Mouse (Mus musculus) lung, postnatal 25 days (tissue): Measurements from ENCODE around the gene Nim1k.

Source experiments
- DNase-seq: peaks from one replicate; pipeline ENCODE4 v3.0.0; 2022; ENCODE audit warnings: low spot score

The Nim1k gene

DNA sequence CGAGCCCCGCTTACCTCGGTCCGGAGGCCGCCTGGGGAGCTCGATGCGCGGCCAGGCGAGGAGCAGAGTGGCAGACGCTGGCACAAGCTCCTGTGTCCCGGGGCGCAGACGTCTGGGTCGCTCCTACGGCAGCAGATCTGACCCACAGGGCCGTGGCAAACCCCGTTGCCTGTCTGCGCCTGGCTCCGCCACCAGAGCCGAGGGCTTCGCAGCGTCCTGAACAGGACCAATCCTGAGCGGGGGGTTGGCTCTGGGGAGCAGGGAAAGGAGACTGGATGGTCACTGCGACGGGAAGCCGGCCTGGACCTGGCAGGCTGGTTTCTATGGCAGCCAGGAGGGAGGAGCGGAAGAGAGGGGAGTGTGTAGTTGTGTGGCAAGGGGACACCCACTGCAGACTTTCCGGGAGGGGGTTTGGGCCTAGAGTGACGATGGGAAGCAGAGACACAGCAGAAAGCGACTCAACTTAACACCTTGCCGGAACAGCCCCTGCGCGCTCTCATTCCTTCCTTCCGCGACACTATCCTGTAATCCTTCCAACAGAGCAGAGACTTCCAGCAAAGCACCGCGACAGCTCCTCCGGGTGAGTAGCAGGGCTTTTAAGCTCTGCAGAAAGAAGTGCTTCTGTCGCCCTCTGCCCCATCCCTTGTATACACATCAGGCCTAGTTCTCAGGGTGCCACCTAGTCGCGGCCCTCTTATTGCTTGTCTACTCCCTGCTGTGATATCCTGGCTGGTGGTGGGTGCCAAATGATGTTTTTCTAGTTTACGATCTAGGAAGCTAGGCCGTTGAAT lies at the start of gene Nim1k:
Nim1k (minus strand) TSS at position 202 of the 791 bp plus-strand sequence.
- peak; percentile 79 for DNase-seq

DNA sequence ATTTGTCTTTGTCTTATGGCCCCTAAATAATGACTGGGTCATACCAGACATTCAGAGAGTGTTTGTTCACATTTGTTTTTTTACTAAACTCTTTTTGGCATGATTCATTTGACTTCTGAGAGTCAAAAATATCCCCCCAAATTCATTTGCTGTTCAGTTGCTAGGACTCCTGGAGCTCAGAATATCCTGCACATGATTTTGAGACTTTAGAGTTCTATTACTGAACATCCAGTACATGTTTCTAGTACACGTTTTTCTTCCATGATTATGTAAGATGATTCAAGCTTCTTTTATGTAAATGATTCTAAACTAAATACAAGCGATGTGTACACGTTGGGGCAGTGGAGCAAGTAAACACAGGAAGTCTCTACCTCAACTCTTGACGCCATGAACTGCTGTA lies 42.0 kb upstream of the Nim1k start:
- no peak for DNase-seq

DNA sequence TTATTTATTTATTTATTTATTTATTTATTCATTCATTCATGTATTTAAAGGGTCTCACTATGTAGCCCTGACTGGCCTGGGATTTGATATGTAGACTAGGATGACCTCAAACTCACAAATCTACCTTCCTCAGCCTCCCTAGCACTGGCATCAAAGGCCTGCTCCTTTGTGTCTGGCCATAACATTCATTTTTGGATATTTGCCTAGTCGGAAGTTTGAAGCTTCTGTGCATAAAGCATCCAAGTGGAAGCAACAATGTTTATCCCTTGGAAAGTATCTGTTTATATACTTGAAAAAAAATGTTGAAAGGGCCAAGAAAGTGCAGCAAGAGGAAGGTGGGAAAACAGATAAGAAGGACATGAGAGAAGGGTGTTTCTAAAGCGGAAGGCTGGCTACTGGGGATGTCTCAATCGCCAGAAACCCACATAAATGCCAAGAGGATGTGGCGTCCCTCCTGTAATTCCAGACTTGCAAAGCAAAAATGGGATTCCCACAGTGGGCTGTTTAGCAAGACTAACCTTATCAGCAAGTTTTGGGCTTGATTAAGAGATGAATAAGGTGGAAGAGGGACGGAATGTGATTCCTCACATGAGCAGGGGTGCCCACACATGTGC lies 37.2 kb upstream of the Nim1k start:
- DNase-seq = no peak

DNA sequence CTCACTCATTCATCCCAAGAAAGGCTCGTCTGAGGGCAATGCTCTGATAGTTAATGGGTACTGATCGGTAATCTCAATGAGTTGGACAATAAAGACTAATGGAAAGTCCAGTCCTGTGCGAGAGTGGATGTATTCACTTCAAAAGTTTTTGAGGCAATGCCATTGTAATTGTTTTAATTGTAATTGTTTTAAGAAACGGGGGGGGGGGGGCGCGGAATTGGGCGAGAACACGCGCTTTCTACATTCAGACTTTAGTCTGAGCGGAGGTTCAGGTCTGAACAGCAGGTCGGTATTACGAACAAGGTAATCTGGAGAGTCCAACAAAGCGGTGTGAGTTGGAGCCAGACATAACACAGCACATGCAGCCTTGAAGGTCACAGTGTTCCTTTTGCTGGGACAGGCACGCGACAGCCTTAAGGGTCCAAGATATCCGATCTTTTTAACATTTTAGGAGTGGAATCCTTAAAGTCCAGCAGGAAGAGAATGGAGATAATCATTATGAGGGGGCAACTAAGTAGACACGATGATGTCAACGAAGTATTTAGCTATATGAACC lies 36.0 kb upstream of the Nim1k start:
- DNase-seq = peak; percentile 1

DNA sequence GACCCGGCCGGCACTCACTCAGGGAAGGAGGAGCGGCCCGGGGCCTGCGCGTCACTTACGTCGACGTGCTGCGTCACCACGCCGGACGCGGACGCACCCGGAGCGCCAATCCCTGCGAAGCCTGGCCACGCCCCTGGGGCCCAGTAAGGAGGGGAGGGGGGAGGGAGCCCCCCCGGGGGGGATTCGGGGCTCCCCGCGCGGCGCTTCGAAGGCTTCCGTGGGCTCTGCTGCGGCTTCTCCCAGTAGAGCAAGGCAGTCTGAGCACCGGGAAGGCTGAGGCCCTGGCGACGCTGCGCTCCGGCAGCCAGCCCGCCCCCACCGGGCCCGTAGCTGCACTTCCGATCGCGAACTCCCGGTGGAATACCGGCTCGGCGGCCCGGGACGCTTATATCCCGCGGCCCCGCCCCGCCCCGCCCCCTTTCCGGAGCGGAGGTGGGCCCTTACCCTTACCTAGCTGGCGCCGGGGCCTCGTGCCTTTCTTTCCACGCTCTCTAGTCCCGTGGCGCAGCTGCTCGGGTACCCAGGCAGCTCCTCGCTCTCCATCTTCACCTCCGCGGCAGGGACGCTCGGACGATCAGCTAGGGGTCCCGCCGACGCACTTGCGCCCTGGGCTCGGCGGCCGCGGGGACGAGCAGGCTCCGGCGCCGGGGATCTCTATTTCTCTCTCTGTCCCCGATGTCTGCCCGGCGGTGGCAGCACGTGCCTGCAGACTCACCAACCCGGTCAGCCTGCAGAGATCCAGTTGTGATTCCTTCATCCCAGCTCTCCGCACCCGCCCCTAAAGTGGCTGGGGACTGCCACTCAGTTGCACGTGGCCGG lies 35.3 kb upstream of the Nim1k start, which contains the start of gene Zfp131:
Zfp131 (minus strand) TSS at position 129 of the 819 bp plus-strand sequence.
- DNase-seq = peak; percentile 95

DNA sequence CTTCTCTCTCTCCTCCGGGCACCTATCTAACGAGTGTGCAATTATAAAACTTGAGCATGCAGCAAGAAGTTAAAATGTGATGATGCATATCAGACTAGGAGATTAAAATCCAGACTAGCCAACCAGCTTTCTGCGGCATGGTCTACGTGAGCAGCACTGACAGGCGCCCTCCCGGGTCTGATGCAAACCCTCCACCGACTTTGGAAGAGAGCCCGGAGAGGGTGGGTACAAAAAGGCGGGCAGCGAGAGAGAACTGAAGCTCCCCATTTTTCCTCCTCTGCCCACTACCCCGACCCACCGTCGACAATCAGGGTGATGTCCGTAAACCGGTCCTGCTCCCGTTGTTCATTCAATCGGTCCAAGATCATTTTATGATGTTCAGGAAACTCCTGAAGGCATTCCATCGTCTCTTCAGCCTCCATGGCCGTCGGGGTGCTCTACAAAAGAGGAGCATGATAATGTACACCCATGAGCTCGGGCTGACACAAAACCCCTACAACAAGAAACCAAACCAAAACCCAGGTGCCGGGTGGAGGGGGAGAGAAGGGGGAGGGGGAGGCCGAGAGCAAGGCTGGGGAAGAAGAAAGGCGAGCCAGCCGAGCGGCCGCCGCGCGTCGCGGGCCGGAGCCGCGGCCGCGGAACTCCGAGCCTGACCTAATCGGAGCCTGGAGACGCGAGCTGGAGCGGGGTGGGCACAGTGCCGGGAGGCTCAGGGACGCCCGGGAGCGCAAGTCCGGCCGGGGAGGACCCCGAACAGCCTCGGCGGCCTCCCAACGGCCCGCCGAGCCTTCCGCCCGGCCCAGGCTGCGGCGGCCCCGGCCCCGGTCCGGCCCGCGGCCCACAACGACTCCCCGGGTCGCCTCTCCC lies 34.4 kb upstream of the Nim1k start:
- DNase-seq = peak; percentile 39

DNA sequence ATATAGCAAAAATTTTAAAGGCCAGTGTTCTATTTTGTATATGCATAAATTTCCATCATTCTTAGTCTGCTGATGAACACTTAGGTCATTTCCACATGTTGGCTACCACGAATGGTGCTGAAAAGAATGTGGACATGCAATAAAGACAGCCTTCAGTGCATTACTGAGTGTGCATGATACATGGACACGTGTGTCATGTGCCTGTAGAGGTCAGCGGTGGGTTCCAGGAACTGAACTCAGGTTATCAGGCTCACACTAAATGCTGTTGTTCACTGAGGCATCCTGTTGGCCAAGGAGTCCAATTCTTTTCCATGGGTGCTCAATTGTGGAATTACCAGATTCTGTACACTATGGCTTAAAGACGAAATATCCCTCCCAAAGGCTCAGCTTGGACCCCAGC lies 27.9 kb upstream of the Nim1k start:
- no peak for DNase-seq

DNA sequence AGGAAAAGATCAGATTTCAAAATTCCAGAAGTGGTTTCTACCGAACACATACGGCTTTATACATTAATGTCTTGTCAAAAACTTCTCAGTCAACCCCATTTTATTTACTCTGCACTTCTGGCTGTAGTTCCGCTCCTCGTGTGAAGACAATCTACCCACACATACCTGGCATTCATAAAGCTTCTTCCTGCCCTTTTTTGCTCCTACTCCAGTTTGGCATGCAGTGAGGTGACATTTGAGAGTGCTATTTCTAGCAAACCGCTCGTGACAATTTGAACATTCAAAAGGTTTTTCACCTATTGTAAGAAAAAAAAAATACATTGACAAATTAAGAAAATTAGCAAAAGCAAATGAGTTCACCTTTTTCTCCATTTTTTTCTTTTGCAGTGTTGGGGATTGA lies 12.9 kb upstream of the Nim1k start:
- DNase-seq = no peak

DNA sequence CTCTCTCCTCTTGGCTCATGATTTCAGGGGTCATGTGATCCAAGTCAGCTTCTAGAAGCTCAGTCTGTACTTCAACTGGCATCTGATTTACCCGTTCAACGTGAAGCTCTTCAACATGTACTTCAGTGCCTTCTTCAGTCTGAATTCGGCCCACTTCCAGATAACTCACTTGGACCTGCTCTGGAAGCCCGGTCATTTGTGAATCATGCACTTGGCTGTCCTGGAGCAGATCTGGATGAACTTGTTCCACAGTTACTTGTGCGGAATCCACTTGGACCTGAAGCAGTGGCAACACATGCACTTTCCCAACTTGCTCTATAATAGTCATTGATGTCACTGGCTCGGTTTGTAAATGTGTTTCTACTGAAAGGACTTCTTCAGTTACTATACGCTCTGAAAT lies 10.8 kb upstream of the Nim1k start:
- no peak for DNase-seq

DNA sequence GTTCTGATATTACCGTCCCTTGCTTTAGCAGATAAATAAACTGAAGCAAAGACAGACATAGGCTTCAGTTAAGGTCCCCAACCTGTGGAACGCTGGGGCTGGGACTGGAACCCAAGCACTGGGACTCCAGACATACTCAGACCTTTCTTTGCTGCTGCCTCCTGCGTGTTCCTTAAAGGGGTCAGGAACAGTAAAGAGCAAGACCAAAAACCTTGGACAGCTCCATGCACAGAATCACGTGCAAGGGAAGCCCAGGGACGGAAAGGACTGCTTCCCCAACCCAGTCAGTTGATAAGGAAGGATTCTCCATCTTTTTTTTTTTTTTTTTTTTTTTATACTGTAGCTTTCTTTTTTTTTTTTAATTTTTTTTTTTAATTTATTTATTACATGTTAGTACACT lies 1.1 kb upstream of the Nim1k start:
- no peak for DNase-seq

DNA sequence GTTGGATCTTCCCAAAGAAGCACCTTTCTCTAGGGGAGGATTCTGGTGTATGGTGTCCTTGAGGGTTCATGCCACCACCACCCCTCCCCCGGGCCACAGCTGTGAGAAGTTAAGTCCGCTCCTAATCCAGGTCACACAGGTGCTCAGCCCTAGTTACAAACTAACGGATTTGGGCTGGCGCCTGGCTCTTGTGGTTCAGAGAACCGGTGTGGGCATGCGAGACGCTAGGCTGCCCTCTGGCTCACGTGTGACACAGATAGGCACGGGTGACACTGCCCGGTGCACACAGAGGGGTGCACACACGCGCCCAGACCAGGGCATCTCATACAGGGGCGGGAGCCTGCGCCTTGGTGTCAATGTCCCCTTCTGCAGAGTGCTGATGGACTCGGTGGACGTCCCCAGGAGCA lies 538 bp downstream of the Nim1k start:
- DNase-seq = no peak

DNA sequence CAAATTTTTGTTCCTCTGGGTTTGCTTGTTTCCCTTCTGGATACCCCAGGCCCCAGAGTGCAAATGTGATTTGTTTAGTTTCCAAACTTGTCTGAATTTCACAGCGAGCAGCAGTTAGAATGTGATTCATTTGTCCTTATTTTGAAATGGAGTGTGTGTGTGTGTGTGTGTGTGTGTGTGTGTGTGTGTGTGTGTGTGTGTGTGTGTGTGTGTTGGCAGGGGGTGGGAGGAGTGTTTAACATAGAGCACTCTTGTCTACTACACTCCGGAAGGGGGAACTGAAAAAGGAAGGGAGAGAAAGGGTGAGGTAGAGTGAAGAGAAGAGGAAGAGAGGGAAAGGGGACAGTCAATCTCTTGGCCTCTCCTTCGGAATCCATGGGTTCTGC lies 1.1 kb downstream of the Nim1k start:
- no peak for DNase-seq

DNA sequence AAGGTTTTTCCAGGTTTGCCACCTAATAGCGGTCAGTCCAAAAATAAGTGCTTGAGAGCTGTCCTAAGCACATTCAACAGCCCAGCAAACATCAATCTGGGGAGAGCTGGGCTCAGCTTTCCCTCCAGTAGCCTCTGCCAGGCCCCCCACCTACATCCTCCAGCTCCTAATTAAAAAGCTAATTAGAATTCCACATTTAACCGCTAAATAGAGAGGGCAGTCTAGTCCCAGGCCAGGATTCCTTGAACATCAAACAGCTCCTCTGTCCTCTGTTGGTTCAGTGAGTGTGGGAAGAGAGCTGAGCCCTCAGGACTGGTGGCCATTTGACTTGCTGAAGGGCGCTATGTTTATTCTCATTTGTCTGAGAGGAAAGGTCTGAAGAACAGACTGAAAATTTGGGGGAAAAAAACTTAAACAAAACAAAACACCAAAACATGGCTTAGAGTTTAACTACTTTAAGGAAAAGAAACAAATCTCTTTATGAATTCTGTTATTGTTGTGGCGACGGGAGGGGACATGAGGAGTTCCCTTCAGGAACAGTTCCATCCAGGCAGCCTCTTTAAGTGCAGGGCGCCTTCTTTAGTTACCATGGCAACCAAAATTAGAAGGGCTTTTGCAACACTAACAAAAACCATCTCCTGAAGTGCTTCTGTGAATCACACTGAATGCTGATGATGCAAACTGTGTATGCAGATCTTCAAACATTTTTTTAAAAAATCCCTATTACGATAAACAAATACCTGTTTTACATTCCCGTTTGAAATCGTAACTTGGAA lies 1.6 kb downstream of the Nim1k start:
- no peak for DNase-seq

DNA sequence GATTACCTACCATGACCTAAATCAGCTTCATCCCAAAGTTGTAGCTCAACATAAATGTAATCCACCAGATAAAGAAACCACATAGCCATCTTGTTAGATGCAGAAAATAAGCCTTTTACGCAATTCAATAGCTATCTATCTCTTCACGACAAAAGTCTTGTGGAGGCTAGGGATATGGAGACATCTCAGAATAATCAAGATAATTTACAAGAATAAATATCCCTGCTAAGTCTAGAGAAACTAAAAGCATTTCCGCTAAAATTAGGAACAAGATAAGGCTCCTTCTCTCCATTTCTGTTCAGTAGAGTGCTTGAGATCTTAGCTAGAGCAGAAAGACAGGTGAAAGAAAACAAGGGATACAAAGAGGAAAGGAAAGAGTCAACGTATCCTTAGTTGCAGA lies 8.8 kb downstream of the Nim1k start:
- DNase-seq = no peak

DNA sequence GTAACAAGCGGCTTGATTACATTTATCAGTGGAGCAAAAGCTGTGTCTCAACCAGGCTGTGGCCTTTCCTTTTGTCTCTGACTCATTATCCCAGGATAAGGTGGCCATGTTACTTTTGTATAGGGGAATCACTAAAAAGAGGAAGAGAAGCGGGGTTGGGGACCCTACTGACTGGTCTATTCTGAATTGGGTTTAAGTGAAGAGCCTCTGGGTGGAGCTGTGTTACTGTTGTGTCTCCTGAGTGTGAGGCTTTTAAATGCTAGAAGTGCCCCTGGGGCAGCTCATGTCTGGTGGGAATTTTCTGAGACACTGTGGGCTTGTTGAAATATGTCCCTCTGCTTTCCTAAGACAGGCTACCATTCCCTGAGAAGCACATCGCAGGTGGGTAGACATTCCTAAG lies 12.2 kb downstream of the Nim1k start:
- DNase-seq = no peak

DNA sequence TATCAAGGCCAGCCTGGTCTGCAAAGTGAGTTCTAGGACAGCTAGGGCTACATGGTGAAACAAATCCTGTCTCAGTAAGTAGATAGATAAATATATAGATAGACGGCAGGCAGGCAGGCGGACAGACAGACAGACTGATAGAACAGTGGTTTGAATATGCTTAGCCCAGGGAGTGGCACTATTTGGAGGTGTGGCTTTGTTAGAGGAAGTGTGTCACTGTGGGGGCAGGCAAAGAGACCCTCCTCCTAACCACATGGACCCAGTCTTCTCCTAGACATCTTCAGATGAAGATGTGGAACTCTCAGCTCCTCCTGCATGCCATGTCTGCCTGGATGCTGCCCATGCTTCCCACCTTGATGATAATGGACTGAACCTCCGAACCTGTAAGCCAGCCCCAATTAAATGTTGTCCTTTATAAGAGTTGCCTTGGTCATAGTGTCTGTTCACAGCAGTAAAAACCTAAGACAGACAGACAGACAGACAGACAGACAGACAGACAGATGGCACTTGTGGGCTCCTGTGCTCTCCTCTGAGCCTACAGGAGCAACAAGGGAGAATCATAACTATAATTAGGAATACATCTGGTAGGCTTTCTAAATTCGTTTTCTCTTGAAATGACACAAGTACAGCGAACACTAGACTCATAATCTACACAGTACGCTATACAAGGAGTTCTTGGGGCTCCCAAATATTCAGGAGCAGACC lies 12.8 kb downstream of the Nim1k start:
- DNase-seq = no peak

DNA sequence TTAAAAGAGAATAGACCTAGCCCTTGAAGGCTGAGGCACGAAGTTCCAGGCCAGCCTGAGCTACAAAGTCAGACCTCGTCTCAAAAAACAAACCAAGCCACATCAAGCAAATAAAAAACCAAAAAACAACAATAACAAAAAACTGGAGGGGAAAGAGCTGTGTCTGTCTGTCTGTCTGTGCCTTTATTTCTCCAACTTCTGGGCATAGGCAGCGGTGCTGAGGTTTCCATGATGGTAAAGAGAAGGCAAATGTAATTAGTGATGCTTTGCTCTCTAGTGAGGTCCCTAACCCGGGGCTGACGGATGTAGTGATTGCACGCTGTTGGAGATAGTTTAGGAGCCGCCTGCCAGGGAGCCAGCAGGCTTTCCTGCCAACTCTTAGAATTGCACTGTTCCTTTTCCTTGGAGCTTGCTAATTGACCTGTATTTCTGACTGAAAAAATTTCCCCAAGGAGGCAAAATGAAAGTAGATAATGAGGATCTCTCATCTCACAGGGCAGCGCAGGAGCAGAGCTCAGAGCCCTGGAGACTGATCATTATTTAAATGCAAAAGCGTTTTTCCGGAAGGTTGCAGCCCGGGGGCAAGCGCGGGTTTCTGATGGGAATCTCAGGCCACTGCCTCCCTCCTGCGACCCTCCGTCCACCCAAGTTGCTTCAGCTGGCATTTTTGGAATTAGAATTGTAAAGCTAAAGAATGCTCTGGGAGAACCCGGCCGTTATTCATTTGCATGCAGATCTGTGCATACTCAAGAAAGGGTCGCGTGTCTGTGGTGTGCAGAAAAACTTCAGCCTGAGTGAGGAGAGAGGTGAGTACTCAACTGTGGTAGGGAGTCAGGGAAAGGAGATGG lies 14.1 kb downstream of the Nim1k start:
- DNase-seq = no peak

DNA sequence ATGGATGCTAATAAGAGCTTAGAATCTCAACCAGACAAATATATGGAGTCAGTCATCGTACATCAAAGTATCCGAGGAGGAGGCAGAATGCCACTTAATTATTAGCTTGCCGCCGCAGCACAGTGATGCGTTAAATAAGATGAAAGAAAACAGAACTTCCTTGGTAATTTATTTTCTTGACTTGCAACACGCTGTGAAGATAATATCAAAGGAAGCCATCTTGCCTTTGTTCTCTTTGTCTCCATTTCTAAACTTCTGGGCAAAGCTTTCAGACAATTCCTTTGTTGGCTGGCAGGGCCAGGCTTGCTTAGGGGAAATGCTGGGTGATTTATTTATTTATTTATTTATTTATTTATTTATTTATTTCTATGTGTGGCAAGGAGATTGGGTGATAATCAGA lies 24.2 kb downstream of the Nim1k start:
- DNase-seq = no peak

DNA sequence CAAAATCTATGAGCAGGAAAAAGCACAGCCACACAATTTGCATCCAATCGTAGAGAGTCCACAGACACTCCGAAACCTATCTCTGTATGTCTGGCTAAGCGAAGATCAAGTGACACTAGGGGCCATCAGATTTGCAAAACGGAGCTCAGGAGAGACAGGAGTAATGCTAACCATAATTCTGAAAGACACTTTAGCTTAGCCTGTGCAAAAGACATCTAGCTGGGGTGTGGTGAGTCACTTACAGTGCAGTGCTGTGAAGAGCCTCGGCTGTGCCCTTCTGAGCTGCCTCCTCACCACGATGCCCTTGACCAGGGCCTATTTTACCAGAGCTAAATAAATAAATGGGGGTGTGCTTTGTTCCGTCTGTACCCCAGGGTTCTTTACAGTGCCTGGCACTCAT lies 26.3 kb downstream of the Nim1k start:
- no peak for DNase-seq
